Mouse (Mus musculus) left cerebral cortex, postnatal 36 days (tissue): ENCODE measurements around the gene Ptk6. TPM values are rescaled to one million over a fixed set of nuclear protein-coding genes. Genes with fewer than 3 reads are reported as not detected.

ENCODE experiments used
- DNase-seq, 2 experiments: peaks; one replicate each; pipeline ENCODE4 v3.0.0; 2021 to 2022; ENCODE audit warnings: low spot score in 2 of 2, mixed read lengths in 1 of 2
- intact Hi-C: fragments of 180-260 bp; cut with DNase I; formaldehyde crosslinking; loops from one replicate; pipeline ENCODE4 v1.15.1; 2025
- total RNA-seq, 2 experiments: library from RNA; stranded (reverse); gene quantifications; 2 replicates each; pipeline ENCODE4 v1.2.3; 2021

The Ptk6 gene
- total RNA-seq, 2 experiments from 2014 or later = not detected

GRCm38 (mm10) chr2:181178471-181178870 lies 24.1 kb downstream of the Ptk6 start:
- intact Hi-C loops = no loop called here
- no peak for DNase-seq

- intact Hi-C loops = no loop called here
- no peak for DNase-seq
These were observed 24.6 kb downstream of the Ptk6 start for GRCm38 (mm10) chr2:181178015-181178414.

- intact Hi-C loops = no loop called here
- peak in 1 of 2 experiments; percentile 11 for DNase-seq
These were observed 27.9 kb downstream of the Ptk6 start for GRCm38 (mm10) chr2:181174646-181175045.

- intact Hi-C loops = no loop called here
- DNase-seq = no peak
These were observed 36.1 kb downstream of the Ptk6 start for GRCm38 (mm10) chr2:181166469-181166868.

GRCm38 (mm10) chr2:181160821-181161220 lies 41.8 kb downstream of the Ptk6 start:
- DNase-seq = peak in 1 of 2 experiments; percentile 17
- intact Hi-C loops = no loop called here

GRCm38 (mm10) chr2:181159771-181160170 lies 42.8 kb downstream of the Ptk6 start:
- DNase-seq = peak; percentile 68 to 71
- intact Hi-C loops = no loop called here

- intact Hi-C loops = no loop called here
- DNase-seq = peak; percentile 76 to 83
These were observed 43.5 kb downstream of the Ptk6 start for GRCm38 (mm10) chr2:181159091-181159514.

GRCm38 (mm10) chr2:181158471-181158870 lies 44.1 kb downstream of the Ptk6 start:
- intact Hi-C loops = no loop called here
- DNase-seq = no peak

- intact Hi-C loops = loop anchor here (2.0 kb wide), 1 partner anchor 37 kb away; no protein-coding TSS in a partner anchor
These were observed 44.8 kb downstream of the Ptk6 start for GRCm38 (mm10) chr2:181157716-181158302.

GRCm38 (mm10) chr2:181157180-181157579 lies 45.4 kb downstream of the Ptk6 start:
- intact Hi-C loops = loop anchor here (2.0 kb wide), 1 partner anchor 36 kb away; no protein-coding TSS in a partner anchor
- no peak for DNase-seq

More at GRCm38 (mm10) chr2:181157716-181158302, 44.8 kb downstream of the Ptk6 start:
- DNase-seq = no peak

GRCm38 (mm10) chr2:181156248-181157121 lies 46.1 kb downstream of the Ptk6 start, which contains the start of gene Eef1a2:
Gene Eef1a2, minus strand, starts transcription at chr2:181157014.
- peak; percentile 90 to 94 for DNase-seq
- intact Hi-C loops = loop anchor here (2.0 kb wide), 1 partner anchor 36 kb away; no protein-coding TSS in a partner anchor

GRCm38 (mm10) chr2:181155801-181156200 lies 46.8 kb downstream of the Ptk6 start:
- peak; percentile 38 to 40 for DNase-seq
- intact Hi-C loops = loop anchor here (2.0 kb wide), 1 partner anchor 35 kb away; no protein-coding TSS in a partner anchor

GRCm38 (mm10) chr2:181154831-181155415 lies 47.7 kb downstream of the Ptk6 start:
- intact Hi-C loops = no loop called here
- no peak for DNase-seq

- intact Hi-C loops = no loop called here
- DNase-seq = no peak
These were observed 48.2 kb downstream of the Ptk6 start for GRCm38 (mm10) chr2:181154361-181154760.

GRCm38 (mm10) chr2:181153837-181154236 lies 48.8 kb downstream of the Ptk6 start:
- intact Hi-C loops = no loop called here
- no peak for DNase-seq

GRCm38 (mm10) chr2:181153131-181153530 lies 49.5 kb downstream of the Ptk6 start:
- intact Hi-C loops = no loop called here

GRCm38 (mm10) chr2:181152701-181153100 lies 49.9 kb downstream of the Ptk6 start:
- intact Hi-C loops = no loop called here
- DNase-seq = peak; percentile 27 to 57

More at GRCm38 (mm10) chr2:181153131-181153530, 49.5 kb downstream of the Ptk6 start:
- peak in 1 of 2 experiments; percentile 9 for DNase-seq

- peak; percentile 65 to 72 for DNase-seq
- intact Hi-C loops = no loop called here
These were observed 52.3 kb downstream of the Ptk6 start for GRCm38 (mm10) chr2:181150281-181150680.

- intact Hi-C loops = no loop called here
- peak; percentile 12 to 32 for DNase-seq
These were observed 54.2 kb downstream of the Ptk6 start for GRCm38 (mm10) chr2:181148318-181148955.
